Mouse (Mus musculus) midbrain, embryonic 14.5 days (tissue): ENCODE data around the gene Pdf. TPM values are rescaled to one million over a fixed set of nuclear protein-coding genes. Genes with fewer than 3 reads are reported as not detected.

Experiments used
- ATAC-seq: fragments of 200-750 bp; cut with Nextera tagmentation; 2 replicates; pipeline ENCODE4 v1.8.0; 2017; ENCODE audit warnings: moderate number of reproducible peaks, moderate library complexity; ENCODE audit not compliant: low FRiP score, low TSS enrichment
- DNase-seq: peaks from one replicate; pipeline ENCODE4 v3.0.0-alpha.2; 2015
- H3K27ac ChIP-seq: fragments of 300-500 bp; sonication (generic); replicated peaks from 2 replicates; pipeline ENCODE4 v1.5.1; 2014; ENCODE audit warnings: mild to moderate bottlenecking, low read depth, low read length, moderate library complexity
- H3K27me3 ChIP-seq: fragments of 300-500 bp; sonication (generic); 2 replicates; pipeline ENCODE4 v1.6.1; 2014; ENCODE audit warnings: low read length, control low read depth, mixed read lengths; ENCODE audit not compliant: control insufficient read depth, insufficient read depth
- H3K36me3 ChIP-seq: fragments of 300-500 bp; sonication (generic); 2 replicates; pipeline ENCODE4 v1.6.1; 2014; ENCODE audit warnings: low read length, control low read depth; ENCODE audit not compliant: control insufficient read depth, insufficient read depth
- H3K4me1 ChIP-seq: fragments of 300-500 bp; sonication (generic); 2 replicates; pipeline ENCODE4 v1.6.1; 2014; ENCODE audit warnings: mild to moderate bottlenecking, antibody characterized with exemption, low read length, control low read depth; ENCODE audit not compliant: control insufficient read depth, insufficient read depth
- H3K4me2 ChIP-seq: fragments of 300-500 bp; sonication (generic); 2 replicates; pipeline ENCODE4 v1.6.1; 2014; ENCODE audit warnings: mild to moderate bottlenecking, low read length, moderate library complexity
- H3K4me3 ChIP-seq: fragments of 300-500 bp; sonication (generic); replicated peaks from 2 replicates; pipeline ENCODE4 v1.5.1; 2014; ENCODE audit warnings: low read depth, low read length
- H3K9ac ChIP-seq: fragments of 300-500 bp; sonication (generic); replicated peaks from 2 replicates; pipeline ENCODE4 v1.6.1; 2014; ENCODE audit warnings: mild to moderate bottlenecking, low read length, moderate library complexity
- H3K9me3 ChIP-seq: fragments of 300-500 bp; sonication (generic); 2 replicates; pipeline ENCODE4 v1.6.1; 2016; ENCODE audit warnings: low read length, control low read depth, mixed read lengths; ENCODE audit not compliant: control insufficient read depth
- WGBS: fragments of 180-500 bp; shearing (Covaris S2); extraction: QIAGEN DNeasy Blood & Tissue Kit; methylation state at CpG from one replicate; pipeline ENCODE4 v1.1.7; 2014; 5-methylcytosine and 5-hydroxymethylcytosine counted together
- polyA plus RNA-seq: library from polyadenylated mRNA; unstranded; fragments of >200 nt; fragmentation: Nextera tagmentation; extraction: Ambion mirVana; gene quantifications from 2 replicates; pipeline ENCODE4 v1.2.1, GENCODE M21; 2014

Pdf gene
- 29.1 and 33.0 TPM in 2 replicates for polyA plus RNA-seq

GRCm38 (mm10) chr8:107048061-107048941 is at the start of gene Pdf:
Gene Pdf (minus strand): TSS chr8:107048614.
- Histone ChIP-seq H3K4me3 (peak within 1 kb of the TSS; percentile 71), H3K4me2 (peak within 1 kb of the TSS; percentile 83), H3K4me1 (0 out of 2 replicates have a peak, but pooled peaks cover 6% of the 10 kb centered on the region), H3K9me3 (no peaks in the 10 kb centered on the region), H3K9ac (peak within 1 kb of the TSS; percentile 75), H3K27me3 (no peaks in the 10 kb centered on the region), H3K36me3 (peaks cover 76% of the 10 kb centered on the region), H3K27ac (peak within 1 kb of the TSS; percentile 86)
- DNase-seq (peak; percentile 86), ATAC-seq (peak; percentile 82)
- WGBS = under 1% methylated on average over 87 of the region's 87 CpGs

DNA sequence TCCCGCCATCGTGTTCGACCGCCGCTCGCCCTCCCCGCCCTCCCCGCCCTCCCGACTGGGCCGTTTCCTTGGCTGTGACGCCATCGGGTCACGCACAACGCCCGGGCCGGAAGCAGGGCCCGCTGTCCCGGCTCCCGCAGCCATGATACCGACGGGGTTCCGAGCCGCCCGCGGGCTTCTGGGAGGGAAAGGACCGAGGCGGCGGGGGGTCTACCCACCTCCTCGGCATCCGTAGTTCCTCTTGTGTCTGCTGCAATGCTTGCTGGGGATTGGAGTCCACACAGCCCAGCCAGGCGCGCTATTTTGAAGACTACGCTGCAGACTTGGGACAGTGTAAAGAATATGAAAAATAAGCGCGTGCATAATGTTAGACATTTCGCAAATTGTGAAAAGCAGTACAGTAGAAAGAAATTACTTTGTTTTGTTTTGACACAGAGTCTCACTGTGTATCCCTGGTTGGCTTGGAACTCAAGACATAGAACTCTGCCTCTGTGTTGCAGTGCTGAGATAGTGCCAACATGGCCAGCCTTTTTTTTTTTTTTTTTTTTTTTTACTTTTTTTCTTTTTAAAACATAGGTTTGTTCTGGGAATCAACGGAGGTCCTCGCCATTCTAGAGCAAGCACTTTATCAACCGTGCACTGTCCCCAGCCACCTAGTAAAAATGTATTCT is 48.1 kb upstream of the Pdf start, which contains the start of gene Terf2:
Gene Terf2 (minus strand): TSS at position 182 of the 671 bp plus-strand sequence.
- Histone ChIP-seq H3K27ac (peak within 1 kb of the TSS; percentile 86), H3K4me3 (peak within 1 kb of the TSS; percentile 85), H3K9me3 (no peaks in the 10 kb centered on the region), H3K27me3 (no peaks in the 10 kb centered on the region), H3K9ac (peak within 1 kb of the TSS; percentile 87), H3K4me2 (peak within 1 kb of the TSS; percentile 67), H3K4me1 (peaks cover 12% of the 10 kb centered on the region), H3K36me3 (peaks cover 8% of the 10 kb centered on the region)
- 3% methylated on average over 39 of the region's 39 CpGs for WGBS
- DNase-seq (peak; percentile 98), ATAC-seq (peak; percentile 94)

DNA sequence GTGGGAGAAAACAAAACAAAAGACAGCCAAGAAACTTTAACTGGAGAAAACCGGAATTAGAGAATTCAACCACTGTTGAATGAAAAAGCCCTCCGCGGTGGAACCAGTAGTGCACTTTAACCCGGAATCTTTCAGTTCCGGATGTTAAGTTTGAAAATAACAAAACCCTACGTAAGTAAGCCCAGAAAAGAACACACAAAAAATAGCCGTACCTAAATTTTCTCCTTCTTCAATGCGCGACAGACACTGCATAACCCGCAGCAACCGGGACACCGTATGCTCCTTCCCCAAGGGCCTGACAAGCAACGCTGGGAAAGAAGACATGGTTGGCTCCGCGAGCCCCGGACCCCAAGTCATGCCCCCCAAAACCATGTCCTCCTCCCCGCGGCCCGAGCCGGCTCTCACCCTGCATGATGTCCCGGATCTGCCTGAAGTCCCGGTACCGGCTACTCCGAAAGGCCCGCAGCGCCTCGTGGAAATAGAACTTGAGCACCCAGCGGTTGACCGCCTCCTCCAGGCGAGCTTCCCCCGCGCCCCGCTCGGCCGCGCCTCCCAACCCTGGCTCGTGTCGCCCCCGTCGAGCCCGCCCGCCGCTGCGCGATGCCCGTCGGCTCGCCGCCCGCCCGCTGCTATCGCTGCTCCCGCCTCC is 47.4 kb upstream of the Pdf start:
- peaks cover 15% of the 10 kb centered on the region for H3K36me3 ChIP-seq
- no peaks in the 10 kb centered on the region for H3K27me3 ChIP-seq
- peak overlapping the region; percentile 85 for H3K4me3 ChIP-seq
- peak; percentile 56 for DNase-seq
- peak overlapping the region; percentile 67 for H3K4me2 ChIP-seq
- H3K27ac ChIP-seq = peak overlapping the region; percentile 86
- H3K9ac ChIP-seq = peak overlapping the region; percentile 87
- no peaks in the 10 kb centered on the region for H3K9me3 ChIP-seq
- peaks cover 12% of the 10 kb centered on the region for H3K4me1 ChIP-seq
- peak; percentile 79 for ATAC-seq
- 2% methylated on average over 53 of the region's 53 CpGs for WGBS

DNA sequence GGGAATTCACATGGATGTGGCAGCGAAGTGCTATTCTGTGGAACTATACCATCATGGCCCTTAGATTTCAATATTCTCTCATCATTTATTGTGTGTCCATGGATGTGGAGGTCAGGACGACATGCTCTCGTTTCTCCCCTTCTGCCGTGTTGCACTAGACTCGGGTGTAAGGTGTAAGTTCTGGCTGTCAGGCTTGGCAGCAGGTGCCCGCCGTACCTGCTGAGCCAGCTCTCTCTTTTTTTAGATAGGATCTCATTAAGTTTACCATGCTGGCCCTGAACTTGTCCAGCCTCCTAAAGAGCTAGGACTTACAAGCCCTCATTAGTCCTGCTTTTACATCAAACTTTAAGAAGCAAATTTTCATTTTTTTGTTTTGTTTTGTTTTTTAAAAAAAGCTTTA is 42.1 kb upstream of the Pdf start:
- Histone ChIP-seq H3K4me1 (peaks cover 11% of the 10 kb centered on the region), H3K27me3 (no peaks in the 10 kb centered on the region), H3K36me3 (peaks cover 39% of the 10 kb centered on the region), H3K9ac (no peak overlapping the region), H3K4me2 (no peak overlapping the region), H3K27ac (no peak overlapping the region), H3K9me3 (no peaks in the 10 kb centered on the region), H3K4me3 (no peak overlapping the region)
- ATAC-seq (no peak), DNase-seq (no peak)
- WGBS = 95% methylated on average over 7 of the region's 7 CpGs

GRCm38 (mm10) chr8:107088526-107089063 is 40.2 kb upstream of the Pdf start:
- H3K4me1 ChIP-seq = no peaks in the 10 kb centered on the region
- H3K4me2 ChIP-seq = no peak overlapping the region
- H3K36me3 ChIP-seq = peaks cover 44% of the 10 kb centered on the region
- no peak overlapping the region for H3K27ac ChIP-seq
- 94% methylated on average over 5 of the region's 5 CpGs for WGBS
- no peaks in the 10 kb centered on the region for H3K9me3 ChIP-seq
- no peaks in the 10 kb centered on the region for H3K27me3 ChIP-seq
- H3K4me3 ChIP-seq = no peak overlapping the region
- no peak for ATAC-seq
- H3K9ac ChIP-seq = no peak overlapping the region
- DNase-seq = no peak

DNA sequence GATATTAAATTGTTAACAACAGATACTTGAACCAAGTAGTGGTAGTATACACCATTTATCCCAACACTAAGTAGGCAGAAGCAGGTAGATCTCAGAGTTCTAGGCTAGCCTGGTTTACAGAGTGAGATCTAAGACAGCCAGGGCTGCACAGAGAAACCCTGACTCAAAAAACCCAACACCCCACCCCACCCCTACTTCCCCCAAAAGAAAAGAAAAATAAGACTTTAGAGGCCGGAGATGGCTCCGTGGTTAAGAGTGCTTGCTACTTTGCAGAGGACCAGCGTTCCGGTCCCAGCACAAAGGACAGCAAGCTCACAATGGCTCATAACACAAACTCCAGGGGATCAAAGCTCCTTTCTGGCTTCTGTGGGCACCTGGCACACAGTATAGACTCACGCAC is 37.6 kb upstream of the Pdf start:
- no peaks in the 10 kb centered on the region for H3K4me1 ChIP-seq
- H3K9ac ChIP-seq = no peak overlapping the region
- H3K36me3 ChIP-seq = peaks cover 54% of the 10 kb centered on the region
- H3K27me3 ChIP-seq = no peaks in the 10 kb centered on the region
- H3K4me3 ChIP-seq = no peak overlapping the region
- over 99% methylated on average over 5 of the region's 5 CpGs for WGBS
- no peak overlapping the region for H3K4me2 ChIP-seq
- no peaks in the 10 kb centered on the region for H3K9me3 ChIP-seq
- no peak overlapping the region for H3K27ac ChIP-seq
- DNase-seq (no peak), ATAC-seq (no peak)

DNA sequence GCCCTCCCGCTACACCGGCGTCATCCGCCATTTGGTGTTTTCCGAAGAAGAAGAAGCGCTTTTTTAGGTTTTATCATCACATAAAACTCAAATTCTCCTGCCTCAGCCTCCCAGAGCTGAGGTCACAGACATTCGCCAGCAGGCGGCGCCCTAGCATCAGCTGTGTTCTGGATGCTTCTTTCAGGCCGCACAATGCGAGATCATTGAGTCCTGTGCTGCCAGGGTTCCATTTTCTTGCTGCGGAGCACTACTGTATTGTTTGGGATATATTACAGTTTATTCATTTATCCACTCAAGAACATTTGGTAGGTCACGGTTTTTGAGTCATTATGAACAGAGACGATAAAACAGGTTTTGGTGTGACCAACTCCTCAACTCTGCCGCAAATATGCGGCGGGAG is 36.9 kb upstream of the Pdf start:
- 98% methylated on average over 17 of the region's 17 CpGs for WGBS
- DNase-seq (peak; percentile 7), ATAC-seq (no peak)
- H3K27me3 ChIP-seq = no peaks in the 10 kb centered on the region
- H3K4me1 ChIP-seq = no peaks in the 10 kb centered on the region
- H3K36me3 ChIP-seq = peaks cover 55% of the 10 kb centered on the region
- H3K9me3 ChIP-seq = no peaks in the 10 kb centered on the region
- H3K4me3 ChIP-seq = no peak overlapping the region
- no peak overlapping the region for H3K4me2 ChIP-seq
- H3K27ac ChIP-seq = no peak overlapping the region
- no peak overlapping the region for H3K9ac ChIP-seq

DNA sequence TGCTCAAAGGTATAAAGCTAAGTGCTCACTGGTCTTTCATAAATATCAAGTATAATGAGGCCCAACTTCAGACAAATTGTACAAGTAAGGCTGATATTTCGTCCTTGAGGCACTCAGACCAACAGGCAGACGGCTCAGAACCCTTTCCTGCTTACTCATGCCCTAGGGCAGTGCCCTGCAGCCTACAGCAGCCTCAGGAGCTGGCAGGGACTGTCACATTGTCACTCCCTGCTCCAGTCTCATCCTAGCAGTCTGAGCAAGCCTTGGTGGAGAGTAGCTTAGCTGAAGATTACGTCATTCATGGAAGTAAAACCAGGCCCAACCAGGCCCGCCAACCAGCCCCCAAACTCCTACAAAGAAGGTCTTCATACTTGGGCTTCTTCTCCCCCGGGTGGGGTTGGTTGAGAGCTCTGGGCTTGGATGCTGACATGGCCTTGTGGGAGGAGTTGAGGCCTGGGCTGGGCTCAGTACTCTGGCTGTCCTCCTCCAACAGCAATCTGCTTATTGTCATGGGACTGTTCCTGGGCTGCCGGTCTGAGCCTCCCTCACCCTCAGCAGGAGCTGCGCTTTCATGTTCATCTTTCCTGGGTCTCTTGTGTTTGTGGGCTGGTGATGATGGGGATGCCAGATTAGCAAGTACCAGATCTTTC is 27.9 kb upstream of the Pdf start:
- WGBS = 92% methylated on average over 7 of the region's 7 CpGs
- no peak for ATAC-seq

More for the DNA sequence above, 27.9 kb upstream of the Pdf start:
- Histone ChIP-seq H3K36me3 (peaks cover 92% of the 10 kb centered on the region), H3K9ac (no peak overlapping the region), H3K4me3 (no peak overlapping the region), H3K9me3 (no peaks in the 10 kb centered on the region), H3K4me2 (no peak overlapping the region), H3K4me1 (no peaks in the 10 kb centered on the region), H3K27me3 (no peaks in the 10 kb centered on the region), H3K27ac (no peak overlapping the region)
- no peak for DNase-seq
